Mouse (Mus musculus) cerebellum, postnatal 36 days (tissue): Measurements from ENCODE around the gene Pkdcc.

Experiments used
- DNase-seq, 2 experiments: peaks; one replicate each; pipeline ENCODE4 v3.0.0; 2021 to 2022; ENCODE audit warnings: mixed read lengths in 2 of 2

Pkdcc gene

DNA sequence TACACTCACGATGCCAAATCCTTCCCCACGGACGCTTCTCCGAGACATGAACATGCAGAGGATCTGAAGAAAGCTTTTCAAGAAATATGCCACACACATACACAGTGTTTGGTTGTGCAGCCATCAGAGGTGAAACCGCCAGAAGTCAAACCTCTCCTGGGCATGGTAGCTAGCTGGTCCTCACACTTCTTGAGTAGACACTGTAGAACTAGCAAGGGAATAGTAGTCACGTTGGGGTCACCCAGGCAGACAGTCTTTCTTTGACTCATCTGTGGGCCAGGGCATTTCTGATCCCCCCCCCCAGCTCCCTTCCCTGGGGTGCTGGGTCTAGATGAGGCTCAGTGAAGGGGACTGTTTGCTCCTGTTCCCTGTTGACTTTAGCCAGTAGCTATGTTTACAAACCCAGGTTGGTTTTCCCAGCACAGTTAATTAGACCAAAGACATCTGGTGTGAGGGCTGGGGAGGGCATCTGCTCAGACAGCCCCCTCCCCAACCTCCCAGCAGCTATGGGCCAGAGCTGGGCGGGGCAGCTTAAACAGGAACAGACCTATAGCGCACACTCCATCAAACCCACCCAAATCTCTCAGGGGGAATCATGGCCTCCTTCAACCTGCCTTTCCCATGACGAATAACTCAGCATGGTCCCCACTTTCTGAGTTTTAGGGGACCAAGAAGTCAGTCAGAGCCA, 1.7 kb upstream of the Pkdcc start:
- no peak for DNase-seq

DNA sequence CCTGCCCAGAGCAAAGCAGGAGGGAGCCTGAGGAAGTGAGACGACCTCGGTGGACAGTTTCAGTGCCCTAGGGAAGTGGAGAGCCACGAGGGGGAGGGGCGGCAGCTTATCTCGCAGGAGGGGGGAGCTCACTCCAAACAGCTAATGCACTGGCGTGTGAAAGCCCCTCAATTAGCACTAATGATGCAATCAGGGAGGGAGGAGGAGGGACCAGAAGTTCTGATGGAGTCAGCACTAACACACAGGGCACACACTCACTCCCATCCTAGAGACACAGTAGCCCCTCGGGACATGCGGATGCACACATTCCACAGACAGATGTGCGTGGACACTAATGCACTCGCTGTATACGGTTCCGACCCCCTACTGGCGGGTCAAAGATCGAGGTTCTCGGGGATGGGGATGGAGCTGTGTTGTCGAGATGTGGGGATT, 915 bp upstream of the Pkdcc start:
- no peak for DNase-seq

DNA sequence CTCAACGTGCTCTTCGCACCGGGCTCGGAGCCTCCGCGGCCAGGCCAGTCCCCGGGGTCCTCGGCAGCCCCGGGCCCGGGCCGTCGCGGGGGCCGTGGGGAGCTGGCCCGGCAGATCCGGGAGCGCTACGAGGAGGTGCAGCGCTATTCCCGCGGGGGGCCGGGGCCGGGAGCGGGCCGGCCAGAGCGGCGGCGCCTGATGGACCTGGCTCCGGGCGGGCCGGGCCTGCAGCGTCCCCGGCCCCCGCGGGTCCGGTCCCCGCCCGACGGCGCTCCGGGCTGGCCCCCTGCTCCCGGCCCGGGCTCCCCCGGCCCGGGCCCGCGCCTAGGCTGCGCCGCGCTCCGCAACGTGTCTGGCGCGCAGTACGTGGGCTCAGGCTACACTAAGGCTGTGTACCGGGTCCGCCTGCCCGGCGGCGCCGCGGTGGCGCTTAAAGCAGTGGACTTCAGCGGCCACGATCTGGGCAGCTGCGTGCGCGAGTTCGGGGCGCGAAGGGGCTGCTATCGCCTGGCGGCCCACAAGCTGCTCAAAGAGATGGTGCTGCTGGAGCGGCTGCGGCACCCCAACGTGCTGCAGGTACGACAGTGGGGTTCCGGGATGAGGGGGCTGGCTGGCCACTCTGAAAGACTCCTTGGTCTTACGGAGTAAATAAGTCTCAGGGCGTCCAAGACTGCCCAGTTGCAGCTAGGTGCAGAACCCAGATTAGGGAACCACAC, 595 bp downstream of the Pkdcc start:
- DNase-seq: peak; percentile 27 to 33

DNA sequence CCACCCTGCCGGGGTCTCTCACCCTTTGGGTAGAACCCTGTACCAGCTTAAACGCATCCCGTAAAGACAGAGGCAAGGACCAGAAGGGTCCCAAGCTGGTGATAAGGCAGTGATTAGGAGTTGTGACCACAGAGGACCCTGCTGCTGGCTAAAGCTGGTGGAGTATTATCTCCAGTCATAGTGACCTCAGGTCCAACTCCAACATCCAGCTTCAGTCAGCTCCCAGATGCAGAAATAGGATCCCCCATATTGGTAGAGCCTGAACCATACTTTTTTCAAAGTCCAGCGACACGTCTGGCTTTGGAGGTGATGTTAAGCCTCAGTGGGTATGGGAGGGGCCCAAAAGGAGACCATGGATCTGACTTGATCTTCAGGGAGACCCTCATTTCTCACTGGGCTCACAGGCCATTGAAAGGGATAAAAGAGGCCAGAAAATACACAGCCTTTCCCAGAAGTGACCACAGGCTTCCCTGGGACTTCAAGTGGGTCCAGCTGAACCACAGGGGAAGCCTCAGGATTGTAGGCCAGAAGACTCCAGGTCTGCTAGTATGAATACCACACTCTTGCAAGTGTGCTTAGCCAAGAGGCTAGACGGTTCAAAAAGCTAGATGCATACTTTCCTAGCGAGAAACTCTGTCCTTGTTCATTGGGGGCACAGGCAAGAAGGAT, 1.3 kb downstream of the Pkdcc start:
- no peak for DNase-seq

DNA sequence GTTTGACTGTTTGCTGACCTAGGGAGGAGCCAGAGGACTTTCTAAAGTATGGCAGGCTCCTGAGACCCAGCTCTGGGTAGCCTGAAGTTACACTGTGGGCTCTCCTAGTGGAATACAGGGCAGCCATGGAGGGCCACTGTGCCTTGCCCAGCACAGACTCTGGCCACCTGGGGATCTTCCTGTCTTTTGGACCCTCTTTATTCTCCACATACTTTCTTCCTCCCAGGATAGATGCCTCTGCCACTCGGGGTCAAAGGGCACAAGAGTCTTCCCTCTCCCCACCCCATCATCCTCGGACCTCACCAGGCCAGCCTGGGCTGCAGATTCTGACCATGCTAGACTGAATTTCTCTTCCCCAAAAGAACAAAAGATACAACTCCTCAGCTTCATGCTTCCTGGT, 3.1 kb downstream of the Pkdcc start:
- no peak for DNase-seq

DNA sequence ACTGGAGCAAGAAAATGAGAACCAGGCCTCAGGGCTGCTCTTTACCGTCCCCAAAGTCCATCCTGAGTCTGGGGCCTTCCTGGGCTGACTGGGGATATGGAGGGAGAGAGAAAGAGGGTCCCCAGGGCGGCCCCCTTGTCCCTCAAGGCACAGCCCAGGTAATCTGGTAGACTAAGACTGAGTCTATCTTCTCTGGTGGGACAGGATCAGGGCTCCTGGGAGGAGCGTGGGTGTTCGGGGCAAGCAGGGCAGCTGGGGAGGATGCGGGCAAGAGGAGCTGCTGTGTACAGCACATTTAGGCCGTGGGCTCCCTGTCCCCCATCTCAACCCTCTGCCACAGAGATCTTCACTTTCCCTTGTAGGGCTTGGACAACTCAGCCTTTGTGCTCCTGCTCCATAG, 3.6 kb downstream of the Pkdcc start:
- DNase-seq: no peak

DNA sequence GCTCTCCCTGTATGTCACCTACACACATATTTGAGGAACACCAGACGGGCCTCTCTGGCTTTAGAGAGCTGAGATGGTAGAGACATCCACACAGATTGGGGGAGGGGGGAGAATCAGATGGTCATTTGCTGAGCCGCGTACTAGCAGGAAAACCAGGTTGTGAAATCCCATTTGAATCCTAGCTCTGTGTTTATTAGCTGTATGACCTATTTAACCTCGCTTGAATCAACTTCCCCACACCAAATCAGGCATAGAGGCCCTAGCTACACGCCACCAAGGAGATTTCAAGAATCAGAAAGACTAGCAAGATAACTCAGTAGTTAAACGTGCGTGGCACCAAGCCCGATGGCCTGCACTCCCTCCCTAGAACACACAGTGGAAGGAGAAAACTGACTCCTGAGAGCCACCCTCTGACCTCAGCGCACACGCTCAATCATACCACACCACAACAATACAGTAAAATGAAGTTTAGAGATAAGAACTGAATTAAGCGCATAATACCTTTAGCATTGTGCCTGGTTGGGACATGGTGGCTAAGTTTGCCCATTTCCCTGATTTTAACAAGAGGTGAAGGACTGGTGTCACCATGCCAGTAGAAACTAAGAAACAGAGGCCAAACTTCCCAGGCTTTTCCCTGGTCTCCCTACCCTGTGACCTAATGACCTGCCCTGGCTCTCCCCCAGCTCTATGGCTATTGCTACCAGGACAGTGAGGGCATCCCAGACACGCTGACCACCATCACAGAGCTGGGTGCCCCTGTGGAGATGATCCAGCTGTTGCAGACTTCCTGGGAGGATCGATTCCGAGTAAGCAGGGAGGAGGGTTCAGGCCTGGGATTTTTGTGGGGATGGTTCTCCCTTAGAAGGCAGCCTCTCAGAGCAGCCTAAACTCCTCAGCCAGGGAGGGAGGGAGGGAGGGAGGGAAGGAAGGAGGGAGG, 4.5 kb downstream of the Pkdcc start:
- no peak for DNase-seq

DNA sequence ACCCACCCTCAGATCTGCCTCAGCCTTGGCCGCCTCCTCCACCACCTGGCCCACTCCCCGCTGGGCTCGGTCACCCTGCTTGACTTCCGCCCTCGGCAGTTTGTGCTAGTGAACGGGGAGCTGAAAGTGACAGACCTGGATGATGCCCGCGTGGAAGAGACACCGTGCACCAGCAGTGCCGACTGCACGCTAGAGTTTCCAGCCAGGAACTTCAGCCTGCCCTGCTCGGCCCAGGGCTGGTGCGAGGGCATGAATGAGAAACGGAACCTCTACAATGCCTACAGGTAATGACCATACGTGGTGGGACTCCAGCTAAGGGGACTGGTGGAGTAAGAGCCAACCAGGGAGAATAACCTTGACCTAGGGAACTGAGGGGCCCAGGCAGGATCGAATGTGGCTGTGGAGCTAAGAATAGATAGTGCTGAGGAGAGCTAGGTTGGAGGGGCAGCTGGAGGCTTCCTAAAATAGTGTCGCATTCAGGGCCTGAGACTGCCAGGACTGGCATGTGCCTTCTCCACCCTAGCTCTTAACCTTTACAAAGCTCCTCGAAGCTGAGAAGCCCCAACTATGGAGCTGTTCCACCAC, 6.0 kb downstream of the Pkdcc start:
- DNase-seq: no peak

DNA sequence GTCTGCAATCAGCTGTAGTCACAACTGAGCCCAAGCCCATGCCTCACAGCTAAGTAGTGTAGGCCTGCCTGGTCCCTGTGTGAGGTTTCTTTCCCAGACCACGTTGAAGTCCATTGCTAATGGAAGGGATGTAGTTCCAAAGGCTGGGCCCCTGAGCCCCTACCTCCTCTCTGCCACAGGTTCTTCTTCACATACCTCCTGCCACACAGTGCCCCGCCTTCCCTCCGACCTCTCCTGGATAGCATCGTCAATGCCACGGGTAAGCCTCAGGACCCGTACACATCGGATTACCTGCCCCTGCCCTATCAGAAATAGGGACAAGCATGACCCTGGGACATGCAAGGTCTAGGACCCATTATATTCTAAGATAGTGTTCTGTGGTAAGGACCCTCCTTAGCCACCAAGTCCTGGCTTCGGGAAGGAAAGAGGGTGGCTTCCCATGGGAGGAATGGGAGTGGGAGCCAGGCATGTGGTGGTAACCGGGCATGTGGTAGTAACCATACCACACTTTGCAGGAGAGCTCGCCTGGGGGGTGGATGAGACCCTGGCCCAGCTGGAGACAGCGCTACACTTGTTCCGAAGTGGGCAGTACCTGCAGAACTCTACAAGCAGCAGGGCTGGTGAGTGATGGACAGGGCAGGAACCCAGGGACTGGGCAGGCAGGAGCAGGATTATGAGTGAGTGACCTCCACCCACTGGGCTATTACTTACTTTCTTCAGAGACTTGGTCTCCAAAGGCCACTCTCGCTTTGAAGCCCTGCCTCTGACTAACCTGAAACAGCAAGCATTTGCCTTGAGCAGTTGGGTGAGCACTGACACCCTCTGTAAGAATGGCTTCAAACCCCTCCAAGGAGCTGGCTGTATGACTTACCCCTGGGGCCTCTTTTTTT, 6.8 kb downstream of the Pkdcc start:
- no peak for DNase-seq

DNA sequence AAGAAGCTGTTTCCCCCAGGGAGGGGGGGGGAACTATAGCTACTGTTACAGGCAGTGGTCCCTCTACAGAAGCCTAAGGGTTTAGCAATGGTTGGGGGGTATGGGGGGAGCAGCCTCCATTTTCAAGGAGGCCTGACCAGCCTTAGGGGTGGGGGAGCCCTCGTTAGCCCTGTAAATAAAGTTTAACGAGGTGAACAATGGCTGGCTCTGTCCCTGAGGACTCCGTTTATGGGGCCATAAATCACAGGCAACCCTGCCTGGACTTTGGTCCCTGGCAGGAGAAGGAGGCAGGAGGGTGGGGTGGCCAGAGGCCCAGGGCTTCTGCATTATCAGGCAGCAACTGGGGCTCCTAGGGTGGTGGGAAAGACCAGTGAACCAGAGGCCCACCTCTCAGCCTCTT, 7.6 kb downstream of the Pkdcc start:
- DNase-seq: no peak

DNA sequence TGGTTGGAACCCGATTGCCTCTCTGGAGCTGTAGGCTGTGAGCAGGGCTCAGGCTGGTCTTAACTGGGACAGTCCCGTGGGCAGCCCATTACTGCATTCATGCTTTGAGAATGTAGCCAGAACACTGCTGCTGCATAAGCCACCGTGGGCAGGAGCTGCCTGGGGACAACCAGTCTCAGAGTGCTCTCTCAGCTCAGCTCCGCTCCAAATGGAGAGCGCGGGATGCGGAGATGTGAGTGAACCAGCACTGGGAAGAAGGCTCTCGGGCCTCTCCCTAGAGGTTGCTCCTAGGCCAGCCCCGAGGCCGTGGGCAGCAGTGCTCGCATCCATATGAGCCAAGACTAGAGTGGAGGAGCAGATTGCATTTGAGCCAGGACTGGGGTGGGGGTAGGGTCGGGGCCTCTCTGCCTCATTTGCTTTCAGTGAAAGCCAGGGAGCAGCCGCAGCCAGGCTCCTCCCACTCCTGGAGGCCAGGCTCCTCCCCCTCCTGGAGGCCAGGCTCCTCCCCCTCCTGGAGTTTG, 9.4 kb downstream of the Pkdcc start:
- DNase-seq: no peak

DNA sequence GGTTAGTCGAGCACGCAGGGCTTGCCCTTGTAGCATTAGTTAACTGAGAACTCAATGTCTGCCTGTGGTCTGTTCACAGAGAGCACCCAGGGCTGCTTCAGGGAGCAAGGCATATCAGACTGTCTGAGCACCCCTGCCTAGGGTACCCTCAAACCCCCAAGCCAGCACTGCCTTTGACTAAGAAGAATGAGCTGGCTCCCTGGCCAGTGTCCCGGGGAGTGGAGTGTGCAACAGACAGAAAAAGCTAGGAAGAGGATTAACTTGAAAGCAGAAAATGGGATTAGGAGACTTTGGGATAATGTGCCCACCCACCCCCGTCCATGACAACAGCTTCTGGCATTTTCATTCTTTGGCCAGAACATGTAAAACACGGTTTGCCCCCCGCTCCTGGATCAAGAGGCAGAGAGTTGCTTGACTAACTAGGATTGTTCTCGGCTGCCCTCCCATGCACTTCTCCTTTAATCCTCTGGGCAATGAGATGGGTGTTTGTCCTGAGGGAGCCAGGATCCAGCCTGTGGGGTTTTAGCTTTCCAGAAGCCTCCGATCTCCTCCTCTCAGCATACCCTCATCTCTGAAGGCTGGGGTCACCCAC, 11.4 kb downstream of the Pkdcc start:
- DNase-seq: no peak

DNA sequence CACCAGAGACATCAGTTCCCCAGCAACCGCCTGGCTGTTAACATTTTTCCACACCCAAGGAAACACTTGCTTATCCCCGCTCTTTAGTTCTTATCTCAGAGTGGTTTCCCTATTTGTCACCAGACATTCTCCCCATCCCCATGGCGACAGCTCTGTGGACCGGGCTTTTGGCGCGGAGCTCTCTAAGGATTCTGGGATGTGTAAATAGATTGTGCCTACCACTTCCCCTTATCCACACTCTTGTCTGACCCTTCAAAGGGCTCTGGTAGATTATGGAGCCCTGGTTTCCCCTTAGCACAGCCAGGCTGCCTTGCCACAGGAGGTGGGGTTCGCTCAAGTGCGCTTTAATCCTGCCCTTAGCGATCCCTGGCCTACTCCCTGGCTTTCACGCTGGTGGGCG, 16.3 kb downstream of the Pkdcc start:
- DNase-seq: no peak

DNA sequence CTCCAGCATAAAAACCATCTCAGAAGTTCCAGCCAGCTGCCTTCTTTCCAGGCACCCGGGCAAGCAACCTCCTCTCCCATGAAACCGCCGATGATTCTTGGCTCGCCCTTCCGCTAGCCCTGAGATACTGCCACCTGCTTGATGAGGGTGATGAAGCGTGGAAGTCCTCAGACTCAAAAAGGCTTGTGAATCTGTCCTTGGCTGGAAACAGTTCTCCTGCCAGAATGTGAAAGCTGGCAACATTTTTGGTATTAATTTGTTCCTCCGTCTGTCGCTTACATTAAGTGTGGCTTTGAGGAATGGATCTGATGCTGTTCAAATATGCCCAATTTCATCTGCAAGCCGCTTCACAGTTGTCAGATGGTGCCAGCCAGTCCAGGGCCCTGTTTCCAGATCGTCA, 20.1 kb downstream of the Pkdcc start:
- peak; percentile 52 to 56 for DNase-seq

DNA sequence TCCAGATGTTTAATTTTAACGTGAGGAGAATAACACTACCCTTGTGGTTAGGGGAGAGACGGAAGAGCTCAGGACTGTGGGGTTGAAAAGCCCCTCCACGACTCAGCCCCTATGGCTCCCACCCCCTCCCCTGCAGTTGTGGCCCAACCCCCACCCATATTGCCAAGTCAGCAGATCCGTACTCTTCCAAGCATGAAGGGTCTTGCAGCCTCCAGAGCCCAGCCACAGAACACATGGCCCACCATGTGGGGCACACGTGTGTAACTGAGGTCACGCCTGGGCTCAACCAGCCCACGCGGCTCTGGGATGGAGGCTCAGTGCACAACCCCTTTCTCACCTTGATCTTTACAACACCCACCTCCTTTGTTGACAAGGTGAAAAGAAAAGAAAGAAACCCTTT, 21.1 kb downstream of the Pkdcc start:
- DNase-seq: no peak

DNA sequence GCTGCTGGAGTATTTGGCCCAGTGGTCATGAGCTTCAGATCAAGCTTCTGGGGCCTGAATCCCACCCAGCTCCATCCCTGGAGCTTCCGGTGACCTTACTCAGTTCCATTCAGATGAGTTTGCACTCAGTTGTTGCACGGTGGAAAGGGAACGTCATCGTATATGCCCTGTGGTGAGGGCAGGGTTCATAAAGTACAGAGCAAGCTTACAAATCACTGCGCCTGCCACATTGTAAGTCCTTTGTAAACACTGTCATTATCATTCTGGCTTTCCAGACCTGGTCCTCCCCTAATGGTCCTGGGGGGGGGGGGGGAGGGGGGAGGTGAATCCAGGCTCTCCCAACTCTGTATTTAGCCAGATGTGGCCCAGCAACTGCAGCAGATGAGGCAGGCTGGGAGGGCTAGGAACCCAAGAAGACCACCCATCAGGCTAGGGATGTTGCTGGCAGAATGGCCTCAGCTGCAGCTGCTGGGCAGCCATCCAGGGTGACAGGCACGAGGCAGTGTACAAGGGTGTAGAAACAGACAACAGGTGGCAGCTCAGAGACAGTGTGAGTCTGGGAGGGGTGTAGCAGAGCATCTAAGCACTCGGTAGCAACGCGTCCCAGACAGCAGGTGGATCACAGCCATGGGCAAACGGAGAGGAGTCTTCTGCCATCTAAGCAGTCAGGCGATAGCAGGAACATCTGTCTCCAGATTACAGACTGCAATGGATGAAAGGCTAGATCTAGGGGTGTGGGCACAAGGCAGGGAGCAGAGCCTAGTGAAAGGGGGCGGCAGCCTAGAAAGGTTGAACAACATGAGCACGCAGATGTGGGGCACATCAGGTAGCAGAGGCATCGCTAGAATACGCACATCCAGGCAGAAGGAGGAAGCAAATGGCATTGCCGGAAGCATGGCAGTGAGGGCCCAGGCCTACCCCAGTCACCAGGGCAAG, 23.3 kb downstream of the Pkdcc start:
- DNase-seq: no peak

DNA sequence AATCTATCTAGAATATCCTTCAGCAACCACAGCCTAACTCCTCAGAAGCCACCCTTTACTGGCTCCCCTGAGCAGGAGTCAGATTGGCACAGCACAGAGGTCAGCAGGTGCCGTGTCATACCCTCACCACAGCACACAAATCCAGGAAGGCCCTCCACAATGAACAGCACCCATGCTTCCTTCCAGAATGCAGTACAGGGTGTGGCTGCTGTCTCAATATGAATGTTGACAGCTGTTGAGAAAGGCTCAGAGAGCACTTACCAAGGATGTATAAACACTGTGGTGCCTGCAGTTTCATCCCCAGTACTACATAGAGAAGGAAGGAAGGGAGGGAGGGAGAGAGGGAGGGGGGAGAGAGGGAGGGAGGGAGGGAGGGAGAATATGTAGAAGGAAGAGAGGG, 29.4 kb downstream of the Pkdcc start:
- DNase-seq: no peak

DNA sequence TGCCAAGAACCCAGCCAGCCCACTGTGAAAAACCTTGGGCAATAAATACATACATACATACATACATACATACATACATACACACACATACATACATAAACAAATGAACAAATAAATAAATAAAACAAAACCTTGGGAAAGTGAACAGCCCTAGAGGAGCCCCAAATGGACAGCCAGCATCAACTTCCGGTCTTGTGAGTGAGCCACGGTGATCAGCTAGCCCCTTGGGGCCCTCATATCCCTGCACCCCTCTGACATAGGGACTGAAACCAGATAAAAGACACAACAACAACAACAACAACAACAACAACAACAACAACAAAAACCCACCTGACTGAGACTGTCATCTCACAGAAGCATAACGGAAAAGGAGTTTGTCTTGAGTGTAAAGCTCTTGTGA, 30.4 kb downstream of the Pkdcc start:
- no peak for DNase-seq

DNA sequence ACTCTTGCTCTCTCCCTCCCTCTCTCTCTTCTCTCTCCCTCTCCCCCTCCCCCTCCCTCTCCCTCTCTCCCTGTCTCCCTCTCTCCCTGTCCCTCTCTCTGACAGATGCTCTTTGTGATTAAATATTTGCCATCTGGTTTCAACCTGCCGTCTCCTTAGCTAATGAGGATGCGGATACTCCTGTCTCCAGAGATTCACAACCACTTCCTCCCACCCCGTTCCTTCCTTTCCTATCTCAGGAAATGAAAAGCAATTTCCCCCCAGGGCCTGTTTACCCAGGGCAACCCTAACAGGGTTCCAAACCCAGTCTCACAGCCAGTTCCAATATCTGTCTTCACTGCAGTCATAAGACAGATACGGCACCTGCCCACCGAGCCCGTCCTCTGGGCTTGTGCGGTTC, 31.0 kb downstream of the Pkdcc start:
- no peak for DNase-seq

DNA sequence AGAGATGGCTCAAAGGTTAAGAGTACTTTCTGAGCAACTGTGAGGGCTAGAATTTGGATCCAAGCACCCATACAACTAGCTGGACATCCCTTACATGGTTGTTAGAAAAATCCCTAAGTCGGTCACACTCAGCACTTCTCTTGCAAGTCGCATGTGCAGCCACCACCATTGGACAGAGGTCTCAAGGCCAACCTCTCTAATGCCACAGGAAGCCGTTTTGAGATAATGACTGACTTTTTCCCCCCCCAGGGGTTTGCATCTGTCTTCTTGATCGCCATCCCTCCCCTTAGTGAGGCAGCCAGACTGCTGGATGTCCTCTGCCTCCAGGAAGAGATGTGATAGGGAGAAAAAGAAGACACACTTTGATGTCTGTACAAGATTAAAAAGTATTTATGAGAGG, 32.1 kb downstream of the Pkdcc start:
- DNase-seq: no peak
